Mouse (Mus musculus) limb, embryonic 13.5 days (tissue): Measurements from ENCODE around the gene Olfr69. TPM values are rescaled to one million over a fixed set of nuclear protein-coding genes. Genes with fewer than 3 reads are reported as not detected.
"Not testable (repeated sequence)": the region's sequence is repeated elsewhere in the genome, so short reads cannot be mapped to it uniquely, and the experiment has no call there.

ENCODE experiments used
- ATAC-seq: fragments of 200-750 bp; cut with Nextera tagmentation; 2 replicates; pipeline ENCODE4 v1.8.0; 2017; ENCODE audit warnings: low read depth, moderate number of reproducible peaks, moderate TSS enrichment; ENCODE audit not compliant: low FRiP score
- H3K27ac ChIP-seq: fragments of 300-500 bp; sonication (generic); 2 replicates; pipeline ENCODE4 v1.5.1; 2015; ENCODE audit warnings: inconsistent platforms, mild to moderate bottlenecking, moderate library complexity
- H3K27me3 ChIP-seq: fragments of 300-500 bp; sonication (generic); 2 replicates; pipeline ENCODE4 v1.6.1; 2015; ENCODE audit warnings: mild to moderate bottlenecking, inconsistent platforms
- H3K36me3 ChIP-seq: fragments of 300-500 bp; sonication (generic); 2 replicates; pipeline ENCODE4 v1.6.1; 2015; ENCODE audit warnings: inconsistent platforms, mild to moderate bottlenecking, moderate library complexity
- H3K4me1 ChIP-seq: fragments of 300-500 bp; sonication (generic); 2 replicates; pipeline ENCODE4 v1.6.1; 2015; ENCODE audit warnings: inconsistent platforms
- H3K4me2 ChIP-seq: fragments of 300-500 bp; sonication (generic); replicated peaks from 2 replicates; pipeline ENCODE4 v1.6.1; 2015; ENCODE audit warnings: inconsistent platforms, mild to moderate bottlenecking, moderate library complexity
- H3K4me3 ChIP-seq: fragments of 300-500 bp; sonication (generic); 2 replicates; pipeline ENCODE4 v1.5.1; 2015; ENCODE audit warnings: moderate library complexity, mild to moderate bottlenecking, inconsistent platforms
- H3K9ac ChIP-seq: fragments of 300-500 bp; sonication (generic); 2 replicates; pipeline ENCODE4 v1.6.1; 2015; ENCODE audit warnings: mild to moderate bottlenecking, inconsistent platforms
- H3K9me3 ChIP-seq: fragments of 300-500 bp; sonication (generic); 2 replicates; pipeline ENCODE4 v1.6.1; 2016; ENCODE audit warnings: inconsistent platforms
- WGBS: fragments of 180-500 bp; shearing (Covaris S2); methylation state at CpG from one replicate; pipeline ENCODE4 v1.1.7; 2015; 5-methylcytosine and 5-hydroxymethylcytosine counted together
- polyA plus RNA-seq: library from polyadenylated mRNA; unstranded; fragments of >200 nt; fragmentation: Nextera tagmentation; extraction: Ambion mirVana; gene quantifications from 2 replicates; pipeline ENCODE4 v1.2.1, GENCODE M21; 2015

Gene Olfr69
- not detected in 2 replicates for polyA plus RNA-seq

GRCm38 (mm10) chr7:103771494-103771893 lies at the start of gene Olfr69:
TSS of gene Olfr69 (minus strand) at chr7:103771594.
- no peak within 1 kb of the TSS for H3K4me3 ChIP-seq
- WGBS = 75% methylated on average over 2 of the region's 2 CpGs
- no peak within 1 kb of the TSS for H3K9ac ChIP-seq
- no peaks in the 10 kb centered on the region for H3K9me3 ChIP-seq
- no peak within 1 kb of the TSS for H3K27ac ChIP-seq
- no peak for ATAC-seq
- H3K36me3 ChIP-seq = no peaks in the 10 kb centered on the region
- H3K27me3 ChIP-seq = no peaks in the 10 kb centered on the region
- H3K4me2 ChIP-seq = no peak within 1 kb of the TSS
- no peaks in the 10 kb centered on the region for H3K4me1 ChIP-seq

- ATAC-seq, H3K27ac ChIP-seq, H3K9ac ChIP-seq, H3K9me3 ChIP-seq, H3K4me1 ChIP-seq, H3K36me3 ChIP-seq, H3K4me2 ChIP-seq, H3K4me3 ChIP-seq, H3K27me3 ChIP-seq: not testable (repeated sequence)
- WGBS = 67% methylated on average over 1 of the region's 2 CpGs
Measured at GRCm38 (mm10) chr7:103815085-103815484, 43.7 kb upstream of the Olfr69 start.

GRCm38 (mm10) chr7:103813766-103814165 lies 42.4 kb upstream of the Olfr69 start, which contains the start of gene Hbb-bt:
TSS of gene Hbb-bt (minus strand) at chr7:103813996.
- Histone ChIP-seq H3K36me3 (no peaks in the 10 kb centered on the region), H3K27ac (no peak within 1 kb of the TSS), H3K4me3 (no peak within 1 kb of the TSS), H3K9ac (no peak within 1 kb of the TSS), H3K27me3 (no peaks in the 10 kb centered on the region), H3K4me1 (no peaks in the 10 kb centered on the region), H3K9me3 (no peaks in the 10 kb centered on the region), H3K4me2 (no peak within 1 kb of the TSS)
- WGBS = 79% methylated on average over 3 of the region's 3 CpGs
- no peak for ATAC-seq

- H3K9ac ChIP-seq, H3K36me3 ChIP-seq, H3K4me1 ChIP-seq, H3K27ac ChIP-seq, H3K27me3 ChIP-seq, H3K9me3 ChIP-seq, H3K4me3 ChIP-seq, H3K4me2 ChIP-seq, ATAC-seq: not testable (repeated sequence)
- WGBS = no CpG with 5 or more reads among the region's 3 CpGs
Measured at GRCm38 (mm10) chr7:103813152-103813551, 41.8 kb upstream of the Olfr69 start.

- no peak for ATAC-seq
- 69% methylated on average over 1 of the region's 1 CpGs for WGBS
- H3K4me3 ChIP-seq = no peak overlapping the region
Measured at GRCm38 (mm10) chr7:103812174-103812573, 40.8 kb upstream of the Olfr69 start.

GRCm38 (mm10) chr7:103811223-103811845 lies 39.9 kb upstream of the Olfr69 start:
- Histone ChIP-seq H3K9me3 (no peaks in the 10 kb centered on the region), H3K4me1 (no peaks in the 10 kb centered on the region), H3K27ac (no peak overlapping the region), H3K4me3 (no peak overlapping the region), H3K4me2 (no peak overlapping the region), H3K27me3 (no peaks in the 10 kb centered on the region), H3K9ac (no peak overlapping the region), H3K36me3 (no peaks in the 10 kb centered on the region)
- WGBS = 88% methylated on average over 1 of the region's 1 CpGs
- ATAC-seq = no peak

More at GRCm38 (mm10) chr7:103812174-103812573, 40.8 kb upstream of the Olfr69 start:
- Histone ChIP-seq H3K36me3 (no peaks in the 10 kb centered on the region), H3K9me3 (no peaks in the 10 kb centered on the region), H3K9ac (no peak overlapping the region), H3K27ac (no peak overlapping the region), H3K27me3 (no peaks in the 10 kb centered on the region), H3K4me2 (no peak overlapping the region), H3K4me1 (no peaks in the 10 kb centered on the region)

- 80% methylated on average over 3 of the region's 3 CpGs for WGBS
- ATAC-seq = no peak
- Histone ChIP-seq H3K9me3 (no peaks in the 10 kb centered on the region), H3K9ac (no peak overlapping the region), H3K4me2 (no peak overlapping the region), H3K36me3 (no peaks in the 10 kb centered on the region), H3K4me1 (no peaks in the 10 kb centered on the region), H3K27me3 (no peaks in the 10 kb centered on the region), H3K4me3 (no peak overlapping the region), H3K27ac (no peak overlapping the region)
Measured at GRCm38 (mm10) chr7:103810746-103811145, 39.4 kb upstream of the Olfr69 start.

GRCm38 (mm10) chr7:103810296-103810695 lies 38.9 kb upstream of the Olfr69 start:
- Histone ChIP-seq H3K27me3 (no peaks in the 10 kb centered on the region), H3K36me3 (no peaks in the 10 kb centered on the region), H3K4me3 (no peak overlapping the region), H3K4me2 (no peak overlapping the region), H3K9me3 (no peaks in the 10 kb centered on the region), H3K9ac (no peak overlapping the region), H3K4me1 (no peaks in the 10 kb centered on the region), H3K27ac (no peak overlapping the region)
- 90% methylated on average over 1 of the region's 1 CpGs for WGBS
- no peak for ATAC-seq

- H3K4me2 ChIP-seq = no peak overlapping the region
- 64% methylated on average over 1 of the region's 1 CpGs for WGBS
Measured at GRCm38 (mm10) chr7:103809801-103810155, 38.4 kb upstream of the Olfr69 start.

GRCm38 (mm10) chr7:103808971-103809800 lies 37.8 kb upstream of the Olfr69 start:
- Histone ChIP-seq H3K4me1 (no peaks in the 10 kb centered on the region), H3K4me2 (no peak overlapping the region), H3K27ac (no peak overlapping the region), H3K9ac (no peak overlapping the region), H3K4me3 (no peak overlapping the region), H3K27me3 (no peaks in the 10 kb centered on the region), H3K36me3 (no peaks in the 10 kb centered on the region), H3K9me3 (no peaks in the 10 kb centered on the region)
- no peak for ATAC-seq
- 68% methylated on average over 5 of the region's 5 CpGs for WGBS

More at GRCm38 (mm10) chr7:103809801-103810155, 38.4 kb upstream of the Olfr69 start:
- no peak for ATAC-seq
- Histone ChIP-seq H3K27me3 (no peaks in the 10 kb centered on the region), H3K9ac (no peak overlapping the region), H3K9me3 (no peaks in the 10 kb centered on the region), H3K27ac (no peak overlapping the region), H3K4me1 (no peaks in the 10 kb centered on the region), H3K36me3 (no peaks in the 10 kb centered on the region), H3K4me3 (no peak overlapping the region)

- H3K4me3 ChIP-seq, H3K9me3 ChIP-seq, H3K36me3 ChIP-seq, H3K9ac ChIP-seq, ATAC-seq, H3K27me3 ChIP-seq, H3K4me1 ChIP-seq, H3K4me2 ChIP-seq, H3K27ac ChIP-seq: not testable (repeated sequence)
- WGBS = 74% methylated on average over 2 of the region's 2 CpGs
Measured at GRCm38 (mm10) chr7:103808120-103808519, 36.7 kb upstream of the Olfr69 start.

GRCm38 (mm10) chr7:103806856-103807255 lies 35.5 kb upstream of the Olfr69 start:
- no peak overlapping the region for H3K4me2 ChIP-seq
- H3K27me3 ChIP-seq = no peaks in the 10 kb centered on the region
- no peak overlapping the region for H3K9ac ChIP-seq
- no peak overlapping the region for H3K4me3 ChIP-seq
- no peak for ATAC-seq
- no peaks in the 10 kb centered on the region for H3K36me3 ChIP-seq
- H3K4me1 ChIP-seq = no peaks in the 10 kb centered on the region
- WGBS = 81% methylated on average over 1 of the region's 1 CpGs
- H3K9me3 ChIP-seq = no peaks in the 10 kb centered on the region
- no peak overlapping the region for H3K27ac ChIP-seq
